Mouse (Mus musculus) cortical plate, adult 2 months (tissue): ENCODE results near the gene Zbtb44.

ENCODE experiments used
- CTCF ChIP-seq: fragments of 200-500 bp; IDR thresholded peaks from 2 replicates; pipeline ENCODE4 v1.5.1; 2011; ENCODE audit warnings: mild to moderate bottlenecking, control low read depth, low read length; ENCODE audit not compliant: insufficient read depth; ENCODE audit errors: extremely low read depth
- POLR2A ChIP-seq: fragments of 200-500 bp; IDR thresholded peaks from 2 replicates; pipeline ENCODE4 v1.6.1; 2011; ENCODE audit warnings: mild to moderate bottlenecking, low read length, control low read depth; ENCODE audit not compliant: insufficient read depth; ENCODE audit errors: extremely low read depth

DNA sequence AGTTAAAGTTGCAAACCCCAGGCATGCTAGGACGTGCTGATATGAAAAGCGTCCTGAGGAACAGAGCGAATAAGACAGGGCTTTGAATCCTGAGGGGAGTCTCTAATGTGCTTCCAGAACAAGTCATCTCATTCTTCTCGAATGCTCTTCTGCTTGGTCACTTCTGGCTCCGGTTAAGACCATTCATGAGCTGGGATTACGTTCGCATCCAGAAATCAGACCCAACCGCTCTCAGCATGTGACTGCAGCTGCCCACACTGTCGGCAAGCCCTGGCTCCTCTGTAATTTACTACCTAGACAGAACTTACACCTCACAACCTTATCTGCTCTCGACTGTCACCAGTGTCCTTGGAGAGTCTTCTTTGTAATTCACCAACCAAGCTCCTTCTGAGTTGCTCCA, 29.8 kb upstream of the Zbtb44 start:
- no peak for TF ChIP-seq CTCF
- no peak for TF ChIP-seq POLR2A
